Comparison of ENCODE assay signal across 9 mouse cellular contexts in genomic region chr7:141564561-141564960, GRCm38 (mm10). TPM values are rescaled to one million over a fixed set of nuclear protein-coding genes. Genes with fewer than 3 reads are reported as not detected.
DNase-seq lines count a peak whose midpoint lies in the region; ATAC-seq and TF ChIP-seq lines count a peak whose summit lies in the region.
"Had no signal": no experiment of that assay in that cellular context is flagged by ENCODE, and none has a peak within 500 bp of the region (broad histone marks: within the 10 kb centered on the region; RNA-seq: fewer than 3 reads in every experiment).

No protein-coding gene starts in this region.

- H3K27me3 ChIP-seq in lung, postnatal 0 days (replicated peaks; ENCODE audit: insufficient read depth, low read length), result no peaks in the 10 kb centered on the region
- H3K27me3 ChIP-seq in embryonic facial prominence, embryonic 12.5 days, result no peaks in the 10 kb centered on the region
- H3K27me3 ChIP-seq in neural tube, embryonic 13.5 days, result no peaks in the 10 kb centered on the region

- H3K9me3 ChIP-seq in lung, postnatal 0 days (ENCODE audit: low read length), result no peaks in the 10 kb centered on the region
- no peaks in the 10 kb centered on the region for H3K9me3 ChIP-seq in embryonic facial prominence, embryonic 12.5 days
- no peaks in the 10 kb centered on the region for H3K9me3 ChIP-seq in neural tube, embryonic 13.5 days

- DNase-seq in gastrocnemius, adult 2 months, result no peak
- no peak for DNase-seq in gastrocnemius, postnatal 25 days
- no peak for DNase-seq in lung, postnatal 0 days (ENCODE audit: low spot score)
- DNase-seq in lung, postnatal 25 days (ENCODE audit: low spot score), result no peak
- DNase-seq in left cerebral cortex, adult 11 months (ENCODE audit: low spot score), result no peak
- no peak for DNase-seq in left cerebral cortex, adult 8-10 months (ENCODE audit: low spot score in 2 of 2)
- DNase-seq: kidney, adult 2 months had no signal

- no peak overlapping the region for H3K4me2 ChIP-seq in lung, postnatal 0 days (replicated peaks; ENCODE audit: low read depth, low read length)
- H3K4me2 ChIP-seq in embryonic facial prominence, embryonic 12.5 days (replicated peaks), result peak overlapping the region; percentile 27
- H3K4me2 ChIP-seq in neural tube, embryonic 13.5 days, result 0 out of 2 replicates have a peak overlapping the region, but pooled peaks have one; percentile 82

- no peak for TF ChIP-seq CTCF in gastrocnemius, adult 2 months (IDR thresholded peaks at IDR 0.05)
- TF ChIP-seq CTCF in lung, postnatal 0 days (IDR thresholded peaks at IDR 0.05), result no peak

- ATAC-seq in lung, postnatal 0 days, result no peak
- no peak for ATAC-seq in embryonic facial prominence, embryonic 12.5 days (ENCODE audit: insufficient number of reproducible peaks, insufficient read depth, low FRiP score, low TSS enrichment)
- no peak for ATAC-seq in neural tube, embryonic 13.5 days (ENCODE audit: low read depth)

- H3K27ac ChIP-seq in gastrocnemius, adult 2 months, result peak overlapping the region; percentile 51
- no peak overlapping the region for H3K27ac ChIP-seq in lung, postnatal 0 days (ENCODE audit: low read length)
- H3K27ac ChIP-seq in embryonic facial prominence, embryonic 12.5 days, result peak overlapping the region; percentile 64; the same call in 1 of the 2 replicates
- 0 out of 2 replicates have a peak overlapping the region, but pooled peaks have one; percentile 6 for H3K27ac ChIP-seq in neural tube, embryonic 13.5 days (replicated peaks)

- no peaks in the 10 kb centered on the region for H3K36me3 ChIP-seq in lung, postnatal 0 days (ENCODE audit: insufficient read depth, low read length)
- no peaks in the 10 kb centered on the region for H3K36me3 ChIP-seq in embryonic facial prominence, embryonic 12.5 days
- peaks cover 6% of the 10 kb centered on the region; the same call in 1 of the 2 replicates for H3K36me3 ChIP-seq in neural tube, embryonic 13.5 days

- peaks cover 13% of the 10 kb centered on the region; the same call in 1 of the 2 replicates for H3K4me1 ChIP-seq in lung, postnatal 0 days (ENCODE audit: insufficient read depth, low read depth, low read length)
- peaks cover 35% of the 10 kb centered on the region for H3K4me1 ChIP-seq in embryonic facial prominence, embryonic 12.5 days
- H3K4me1 ChIP-seq in neural tube, embryonic 13.5 days (replicated peaks), result peaks cover 55% of the 10 kb centered on the region

- H3K9ac ChIP-seq in lung, postnatal 0 days (replicated peaks; ENCODE audit: low read depth), result no peak overlapping the region
- peak overlapping the region; percentile 25; the same call in 1 of the 2 replicates for H3K9ac ChIP-seq in embryonic facial prominence, embryonic 12.5 days
- H3K9ac ChIP-seq in neural tube, embryonic 13.5 days, result peak overlapping the region; percentile 18; the same call in 1 of the 2 replicates

- intact Hi-C loops in gastrocnemius, adult 2 months (cut with DNase I), result no loop called here

- 66% methylated on average over 7 of the region's 7 CpGs for WGBS in lung, postnatal 0 days
- 36% methylated on average over 7 of the region's 7 CpGs for WGBS in embryonic facial prominence, embryonic 12.5 days
- 74% methylated on average over 7 of the region's 7 CpGs for WGBS in neural tube, embryonic 13.5 days

- TF ChIP-seq EP300 in lung, postnatal 0 days (IDR thresholded peaks at IDR 0.05), result peak; percentile 33; the same call in 1 of the 2 replicates

- peak overlapping the region; percentile 100 for H3K4me3 ChIP-seq in gastrocnemius, adult 2 months
- H3K4me3 ChIP-seq in lung, postnatal 0 days (ENCODE audit: low read depth, low read length), result no peak overlapping the region
- no peak overlapping the region for H3K4me3 ChIP-seq in embryonic facial prominence, embryonic 12.5 days
- H3K4me3 ChIP-seq in neural tube, embryonic 13.5 days, result no peak overlapping the region

RNA-seq across cellular contexts. Expression of gene Ap2a2, which starts 2.6 kb away (rescaled TPM):
- total RNA-seq in gastrocnemius, adult 2 months (2021), result 10 to 100 TPM; 52.2 to 52.9 TPM
- total RNA-seq in gastrocnemius, postnatal 25 days (2021), result 10 to 100 TPM; 42.9 to 45.5 TPM
- polyA plus RNA-seq in lung, postnatal 0 days (2015; fragmentation: Nextera tagmentation; extraction: Ambion mirVana), result 42.6 and 45.5 TPM in 2 replicates
- 99.2 and 102 TPM in 2 replicates for polyA plus RNA-seq in embryonic facial prominence, embryonic 12.5 days (2016; fragmentation: Nextera tagmentation; extraction: Ambion mirVana)
- polyA plus RNA-seq in neural tube, embryonic 13.5 days (2015; fragmentation: Nextera tagmentation; extraction: Ambion mirVana), result 109 and 117 TPM in 2 replicates
- 100 to 1,000 TPM; 188 to 206 (median 202) TPM for total RNA-seq in left cerebral cortex, adult 8-10 months (2022)

RNA-seq across cellular contexts. Expression of gene Chid1, which starts 24.9 kb away (rescaled TPM):
- total RNA-seq in gastrocnemius, adult 2 months (2021), result 10 to 100 TPM; 11.5 to 21.6 TPM
- total RNA-seq in gastrocnemius, postnatal 25 days (2021), result 10 to 100 TPM; 14.5 to 18.4 TPM
- 15.6 and 20.2 TPM in 2 replicates for polyA plus RNA-seq in lung, postnatal 0 days (2015; fragmentation: Nextera tagmentation; extraction: Ambion mirVana)
- polyA plus RNA-seq in embryonic facial prominence, embryonic 12.5 days (2016; fragmentation: Nextera tagmentation; extraction: Ambion mirVana), result 32.5 and 34.7 TPM in 2 replicates
- polyA plus RNA-seq in neural tube, embryonic 13.5 days (2015; fragmentation: Nextera tagmentation; extraction: Ambion mirVana), result 36.9 and 38.6 TPM in 2 replicates
- 10 to 100 TPM; 66.8 to 72.6 (median 69.2) TPM for total RNA-seq in left cerebral cortex, adult 8-10 months (2022)
